Mouse (Mus musculus) forebrain, postnatal 0 days (tissue): ENCODE data around the gene Nup107. TPM values are rescaled to one million over a fixed set of nuclear protein-coding genes. Genes with fewer than 3 reads are reported as not detected.

Experiments
- ATAC-seq: fragments of 200-750 bp; cut with Nextera tagmentation; 2 replicates; pipeline ENCODE4 v1.8.0; 2017; ENCODE audit warnings: mild to moderate bottlenecking, moderate library complexity
- DNase-seq: peaks from one replicate; pipeline ENCODE4 v3.0.0-alpha.2; 2015
- H3K27ac ChIP-seq: fragments of 300-500 bp; sonication (generic); 2 replicates; pipeline ENCODE4 v1.5.1; 2014; ENCODE audit warnings: low read depth, mild to moderate bottlenecking, antibody characterized with exemption, low read length, moderate library complexity, mixed read lengths
- H3K27me3 ChIP-seq: fragments of 300-500 bp; sonication (generic); 2 replicates; pipeline ENCODE4 v1.6.1; 2014; ENCODE audit warnings: mild to moderate bottlenecking, low read length, mixed read lengths; ENCODE audit not compliant: insufficient read depth
- H3K36me3 ChIP-seq: fragments of 300-500 bp; sonication (generic); 2 replicates; pipeline ENCODE4 v1.6.1; 2014; ENCODE audit warnings: mild to moderate bottlenecking, moderate library complexity; ENCODE audit not compliant: insufficient read depth
- H3K4me1 ChIP-seq: fragments of 300-500 bp; sonication (generic); 2 replicates; pipeline ENCODE4 v1.6.1; 2014; ENCODE audit warnings: antibody characterized with exemption; ENCODE audit not compliant: insufficient read depth
- H3K4me2 ChIP-seq: fragments of 300-500 bp; sonication (generic); 2 replicates; pipeline ENCODE4 v1.6.1; 2014; ENCODE audit warnings: low read depth, mild to moderate bottlenecking, moderate library complexity
- H3K4me3 ChIP-seq: fragments of 300-500 bp; sonication (generic); 2 replicates; pipeline ENCODE4 v1.5.1; 2014; ENCODE audit warnings: low read depth, low read length, mixed read lengths
- H3K9ac ChIP-seq: fragments of 300-500 bp; sonication (generic); 2 replicates; pipeline ENCODE4 v1.6.1; 2014; ENCODE audit warnings: mild to moderate bottlenecking
- H3K9me3 ChIP-seq: fragments of 300-500 bp; sonication (generic); 2 replicates; pipeline ENCODE4 v1.6.1; 2016; ENCODE audit warnings: low read length
- CTCF ChIP-seq: sonication (generic); IDR thresholded peaks from 2 replicates; pipeline ENCODE4 v1.5.1; 2016; ENCODE audit warnings: antibody characterized with exemption, control low read depth, low read depth
- WGBS: fragments of 180-500 bp; shearing (Covaris S2); extraction: QIAGEN DNeasy Blood & Tissue Kit; methylation state at CpG from one replicate; pipeline ENCODE4 v1.1.7; 2014; 5-methylcytosine and 5-hydroxymethylcytosine counted together
- polyA plus RNA-seq: library from polyadenylated mRNA; unstranded; fragments of >200 nt; fragmentation: Nextera tagmentation; extraction: Ambion mirVana; gene quantifications from 2 replicates; pipeline ENCODE4 v1.2.1, GENCODE M21; 2015
- total RNA-seq: library from RNA; depleted of rRNA; stranded (reverse); fragments of >200 nt; gene quantifications from 2 replicates; pipeline ENCODE4 v1.2.3, GENCODE M21; 2014

Gene Nup107
- total and polyA plus RNA-seq, 2 experiments from 2014 or later, result 27.1 to 38.8 TPM

DNA sequence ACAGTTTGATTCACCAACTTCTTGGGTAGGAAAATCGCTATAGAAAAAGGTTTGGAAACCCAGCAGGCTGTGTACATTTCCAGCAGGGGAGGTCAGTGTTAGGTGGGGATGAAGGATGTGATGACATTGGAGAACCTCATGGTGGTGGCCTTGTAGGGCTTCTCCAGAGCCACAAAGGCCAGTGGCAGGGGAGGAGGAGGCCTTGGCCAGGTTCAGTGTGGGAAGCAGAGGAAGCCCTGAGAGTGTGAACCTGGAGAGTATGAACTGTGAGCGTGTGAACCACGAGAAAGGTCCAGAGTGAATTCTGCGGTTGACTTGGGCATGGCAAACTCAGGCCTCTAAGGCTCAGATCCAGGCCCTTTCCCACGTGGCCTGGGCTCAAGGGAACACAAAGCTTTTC is 63.9 kb downstream of the Nup107 start:
- H3K4me2 ChIP-seq, result no peak overlapping the region
- no peak overlapping the region for H3K27ac ChIP-seq
- no peaks in the 10 kb centered on the region for H3K4me1 ChIP-seq
- ATAC-seq, result no peak
- no peak overlapping the region for H3K9ac ChIP-seq
- no peak overlapping the region for H3K4me3 ChIP-seq
- no peaks in the 10 kb centered on the region for H3K9me3 ChIP-seq
- H3K36me3 ChIP-seq, result no peaks in the 10 kb centered on the region
- no peaks in the 10 kb centered on the region for H3K27me3 ChIP-seq
- no peak for DNase-seq
- TF ChIP-seq CTCF, result no peak
- WGBS, result 86% methylated on average over 5 of the region's 5 CpGs

DNA sequence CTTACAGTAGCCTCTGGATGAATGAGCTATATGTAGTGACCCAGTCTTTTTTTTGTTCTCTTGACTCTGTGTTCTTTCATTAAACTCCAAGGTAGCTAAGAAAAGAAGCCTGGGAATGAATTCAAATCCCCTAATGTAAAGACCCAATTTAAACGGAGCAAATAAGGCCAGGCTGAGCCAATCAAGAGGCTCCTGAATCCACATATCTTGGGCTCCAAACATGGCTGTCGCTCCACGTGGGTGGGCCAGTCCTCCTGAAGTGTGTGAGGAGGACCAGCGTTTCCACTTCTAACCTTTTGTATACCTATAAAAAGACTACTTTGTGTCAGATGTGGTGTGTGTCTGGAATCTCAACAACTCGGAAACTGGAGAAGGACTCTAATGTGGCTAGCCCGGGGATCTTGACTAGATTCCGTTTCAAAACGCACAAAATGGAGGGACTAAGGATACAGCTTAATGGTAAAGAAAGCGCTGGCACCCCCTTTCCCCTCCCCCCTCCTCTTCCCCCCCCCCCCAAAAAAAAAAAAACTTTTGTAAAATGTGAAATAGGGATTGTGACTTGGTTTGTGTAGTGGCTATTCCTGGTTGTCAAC is 64.9 kb downstream of the Nup107 start:
- H3K4me3 ChIP-seq, result no peak overlapping the region
- no peak for DNase-seq
- H3K9ac ChIP-seq, result no peak overlapping the region
- ATAC-seq, result no peak
- TF ChIP-seq CTCF, result no peak
- WGBS, result 78% methylated on average over 9 of the region's 9 CpGs
- no peaks in the 10 kb centered on the region for H3K9me3 ChIP-seq
- no peaks in the 10 kb centered on the region for H3K4me1 ChIP-seq
- no peaks in the 10 kb centered on the region for H3K27me3 ChIP-seq
- no peak overlapping the region for H3K27ac ChIP-seq
- no peak overlapping the region for H3K4me2 ChIP-seq
- no peaks in the 10 kb centered on the region for H3K36me3 ChIP-seq

DNA sequence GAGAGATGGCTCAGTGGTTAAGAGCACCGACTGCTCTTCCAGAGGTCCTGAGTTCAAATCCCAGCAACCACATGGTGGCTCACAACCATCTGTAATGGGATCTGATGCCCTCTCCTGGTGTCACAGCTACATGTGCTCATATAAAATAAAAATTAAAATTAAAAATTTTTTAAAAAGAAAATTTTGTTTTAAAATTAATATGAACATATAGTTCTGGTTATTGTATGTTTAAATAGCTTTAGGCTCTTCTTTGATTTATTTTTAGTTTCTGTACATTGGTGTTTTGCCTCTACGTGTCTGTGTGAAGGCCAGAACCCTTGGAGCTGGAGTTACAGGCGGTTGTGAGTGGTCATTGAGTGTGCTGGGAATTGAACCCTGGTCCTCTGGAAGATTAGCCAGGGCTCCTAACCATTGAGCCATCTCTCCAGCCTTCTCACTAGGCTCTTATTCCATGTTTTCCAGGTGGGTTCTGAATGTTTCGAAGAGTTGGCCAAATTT is 65.6 kb downstream of the Nup107 start:
- ATAC-seq, result no peak
- WGBS, result 97% methylated on average over 4 of the region's 4 CpGs

DNA sequence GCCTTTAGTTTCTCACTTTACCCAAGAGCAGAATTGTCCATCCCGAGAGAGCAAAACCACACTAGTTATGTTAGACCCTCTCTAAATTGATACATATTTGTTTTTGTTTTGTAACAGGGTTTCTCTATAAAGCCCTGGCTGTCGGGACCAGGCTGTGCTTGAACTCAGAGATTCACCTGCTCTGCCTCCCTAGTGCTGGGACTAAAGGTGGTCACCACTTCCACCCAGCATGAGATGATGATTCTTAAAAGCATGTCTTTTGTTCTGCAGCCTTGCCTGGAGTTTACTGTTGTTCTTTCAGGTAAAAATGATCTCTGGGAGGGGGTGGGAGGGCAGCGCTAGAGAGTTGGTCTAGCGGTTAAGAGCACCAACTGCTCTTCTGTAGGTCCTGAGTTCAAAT is 66.2 kb downstream of the Nup107 start:
- Histone ChIP-seq H3K27me3 (no peaks in the 10 kb centered on the region), H3K4me3 (no peak overlapping the region), H3K4me2 (no peak overlapping the region), H3K9ac (no peak overlapping the region), H3K27ac (no peak overlapping the region), H3K4me1 (no peaks in the 10 kb centered on the region), H3K9me3 (no peaks in the 10 kb centered on the region), H3K36me3 (no peaks in the 10 kb centered on the region)
- DNase-seq (no peak), ATAC-seq (no peak)
- no peak for TF ChIP-seq CTCF
- 93% methylated on average over 4 of the region's 4 CpGs for WGBS

More for the DNA sequence above, 65.6 kb downstream of the Nup107 start:
- no peaks in the 10 kb centered on the region for H3K27me3 ChIP-seq
- no peak overlapping the region for H3K4me2 ChIP-seq
- H3K36me3 ChIP-seq, result no peaks in the 10 kb centered on the region
- DNase-seq, result no peak
- TF ChIP-seq CTCF, result no peak
- no peaks in the 10 kb centered on the region for H3K9me3 ChIP-seq
- no peak overlapping the region for H3K9ac ChIP-seq
- H3K4me1 ChIP-seq, result no peaks in the 10 kb centered on the region
- H3K27ac ChIP-seq, result no peak overlapping the region
- H3K4me3 ChIP-seq, result no peak overlapping the region

DNA sequence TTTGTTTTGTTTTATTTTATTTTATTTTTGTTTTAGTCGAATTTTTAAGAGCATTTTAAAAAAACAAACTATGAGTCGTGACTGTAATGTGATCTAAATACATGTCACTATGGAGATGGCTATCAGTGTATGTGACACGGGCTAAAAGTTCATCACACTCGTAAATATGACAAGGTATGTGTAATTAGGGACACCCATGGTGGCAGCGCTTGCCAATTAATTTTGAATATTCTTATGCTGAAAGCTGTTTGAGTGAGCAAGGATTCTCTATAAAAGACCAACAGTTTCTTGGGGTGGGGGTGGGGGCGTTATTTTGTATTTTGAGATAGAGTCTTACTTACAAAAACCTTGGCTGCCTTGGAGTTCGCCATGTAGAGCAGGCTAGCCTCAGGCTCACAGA is 66.8 kb downstream of the Nup107 start:
- H3K9ac ChIP-seq, result no peak overlapping the region
- H3K27ac ChIP-seq, result no peak overlapping the region
- TF ChIP-seq CTCF, result no peak
- H3K4me1 ChIP-seq, result no peaks in the 10 kb centered on the region
- H3K36me3 ChIP-seq, result no peaks in the 10 kb centered on the region
- no peaks in the 10 kb centered on the region for H3K9me3 ChIP-seq
- H3K27me3 ChIP-seq, result no peaks in the 10 kb centered on the region
- H3K4me3 ChIP-seq, result no peak overlapping the region
- WGBS, result 75% methylated on average over 7 of the region's 7 CpGs
- H3K4me2 ChIP-seq, result no peak overlapping the region
- ATAC-seq, result no peak
- DNase-seq, result no peak

DNA sequence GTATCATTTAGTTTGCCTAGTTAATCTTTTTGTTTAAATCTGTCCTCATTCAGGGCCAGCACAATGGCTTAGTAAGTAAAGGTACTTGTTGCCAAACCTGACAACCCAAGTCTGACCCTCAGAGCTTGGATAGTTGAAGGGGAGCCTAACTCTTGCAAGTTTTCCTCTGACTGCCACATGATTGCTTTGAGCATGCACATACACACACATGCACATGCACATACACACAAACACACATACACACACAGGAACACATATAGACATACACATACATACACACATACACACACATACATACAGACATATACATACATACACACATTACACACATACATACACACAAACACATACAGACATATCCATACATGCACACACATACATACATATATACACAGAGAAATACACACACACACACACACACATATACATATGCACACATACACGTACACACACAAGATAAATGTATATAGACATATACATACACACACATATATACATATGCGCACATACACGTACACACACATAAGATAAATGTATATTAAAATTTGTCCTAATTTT is 67.6 kb downstream of the Nup107 start:
- H3K27me3 ChIP-seq, result no peaks in the 10 kb centered on the region
- 96% methylated on average over 3 of the region's 3 CpGs for WGBS
- no peak overlapping the region for H3K27ac ChIP-seq
- DNase-seq (no peak), ATAC-seq (no peak)
- no peak for TF ChIP-seq CTCF
- no peaks in the 10 kb centered on the region for H3K36me3 ChIP-seq
- H3K9me3 ChIP-seq, result no peaks in the 10 kb centered on the region
- no peak overlapping the region for H3K4me2 ChIP-seq
- no peak overlapping the region for H3K4me3 ChIP-seq
- no peaks in the 10 kb centered on the region for H3K4me1 ChIP-seq
- H3K9ac ChIP-seq, result no peak overlapping the region

DNA sequence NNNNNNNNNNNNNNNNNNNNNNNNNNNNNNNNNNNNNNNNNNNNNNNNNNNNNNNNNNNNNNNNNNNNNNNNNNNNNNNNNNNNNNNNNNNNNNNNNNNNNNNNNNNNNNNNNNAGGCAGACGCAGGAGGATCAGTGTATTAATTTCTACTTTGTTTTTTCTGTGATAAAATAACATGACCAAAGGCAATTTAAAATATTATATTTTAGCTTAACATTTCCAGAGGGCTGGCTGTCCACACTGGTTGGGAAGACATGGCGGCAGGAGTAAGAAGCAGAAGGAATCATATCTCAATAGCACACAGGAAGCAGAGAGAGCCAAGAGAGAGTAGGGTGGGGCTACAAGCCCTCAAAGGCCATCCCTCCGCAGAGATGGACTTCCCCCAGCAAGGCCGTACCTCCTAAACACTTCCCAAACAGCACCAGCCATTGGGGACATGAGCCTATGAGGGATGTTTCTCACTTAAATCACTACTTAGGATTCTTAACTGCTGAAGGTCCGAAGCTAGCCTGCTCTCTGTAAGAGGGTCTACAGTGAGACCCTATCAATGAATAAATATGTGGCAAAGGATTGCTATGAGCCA is 68.3 kb downstream of the Nup107 start:
- H3K4me2 ChIP-seq, result no peak overlapping the region
- H3K4me3 ChIP-seq, result no peak overlapping the region
- no peak for TF ChIP-seq CTCF
- no peaks in the 10 kb centered on the region for H3K27me3 ChIP-seq
- no peaks in the 10 kb centered on the region for H3K4me1 ChIP-seq
- H3K9ac ChIP-seq, result no peak overlapping the region
- no peaks in the 10 kb centered on the region for H3K9me3 ChIP-seq
- DNase-seq, result no peak
- WGBS, result 79% methylated on average over 5 of the region's 5 CpGs
- H3K36me3 ChIP-seq, result no peaks in the 10 kb centered on the region
- H3K27ac ChIP-seq, result no peak overlapping the region
- ATAC-seq, result no peak
